Mouse (Mus musculus) layer of hippocampus, adult 18-20 months (tissue): ENCODE data around the gene Myo6. TPM values are rescaled to one million over a fixed set of nuclear protein-coding genes. Genes with fewer than 3 reads are reported as not detected.
A peak's percentile ranks its signal among the peaks of the same experiment; 100 is the strongest.

ENCODE experiments used
- DNase-seq, 2 experiments: peaks; one replicate each; pipeline ENCODE4 v3.0.0; 2022; ENCODE audit warnings: low spot score in 2 of 2
- long read RNA-seq: library from polyadenylated mRNA; stranded (forward); transcript quantifications from one replicate; pipeline ENCODE4 v2.0.0, GENCODE M21; 2021
- total RNA-seq, 2 experiments: library from RNA; stranded (reverse); gene quantifications; 2 replicates each; pipeline ENCODE4 v1.2.3; 2021

Myo6 gene
- total RNA-seq = 10 to 100 TPM; 72.6 to 77.8 TPM
- long read RNA-seq, full-length matches to known transcripts = 29 of 50 reads
- long read RNA-seq, partial matches to known transcripts = 8 of 50 reads
- long read RNA-seq, other reads (novel, unspliced or antisense) = 13 of 50 reads

DNA sequence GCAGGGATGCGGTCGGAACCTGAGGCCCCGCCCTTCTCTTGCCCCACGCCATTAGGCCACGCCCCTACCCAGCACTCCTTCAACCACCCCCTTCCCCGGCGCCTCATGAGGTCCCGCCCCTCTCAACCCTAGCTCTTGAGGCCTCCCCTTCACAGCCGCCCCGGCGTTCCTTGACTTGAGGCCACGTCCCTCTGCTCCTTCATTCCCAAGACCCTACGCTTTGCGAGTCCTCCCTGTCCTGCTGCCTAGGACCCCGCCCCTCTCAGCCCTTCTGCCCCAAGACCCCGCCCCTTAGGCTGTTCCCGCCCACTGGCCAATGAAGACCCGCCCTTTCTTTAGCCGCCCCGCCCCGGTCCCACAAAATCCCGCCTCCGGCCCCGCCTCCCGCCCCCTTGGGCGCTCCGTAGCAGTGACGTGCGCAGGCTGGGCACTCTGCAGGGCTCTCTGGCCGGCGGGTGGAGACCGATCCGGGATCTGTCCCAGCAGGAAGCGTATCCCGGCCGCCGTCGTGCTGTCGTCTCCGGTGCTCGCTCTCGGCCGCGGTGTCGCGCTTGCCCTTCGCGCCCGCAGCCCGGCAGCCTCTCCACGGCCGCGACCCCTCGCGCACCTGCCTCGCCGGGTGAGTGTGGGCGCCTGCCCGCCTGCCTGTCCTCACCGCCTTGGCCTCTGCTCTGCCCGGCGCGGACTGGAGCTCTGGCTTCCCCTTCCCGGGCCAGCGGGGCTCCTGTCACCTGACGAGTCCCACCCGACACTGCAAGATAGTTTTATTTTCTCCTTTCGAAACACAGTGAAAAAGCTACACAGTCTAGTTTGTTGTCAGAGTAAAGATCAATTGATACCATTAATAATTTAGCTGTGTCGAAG is at the start of gene Myo6:
Myo6 (plus strand) TSS at position 421 of the 864 bp plus-strand sequence.
- peak; percentile 90 to 94 for DNase-seq

DNA sequence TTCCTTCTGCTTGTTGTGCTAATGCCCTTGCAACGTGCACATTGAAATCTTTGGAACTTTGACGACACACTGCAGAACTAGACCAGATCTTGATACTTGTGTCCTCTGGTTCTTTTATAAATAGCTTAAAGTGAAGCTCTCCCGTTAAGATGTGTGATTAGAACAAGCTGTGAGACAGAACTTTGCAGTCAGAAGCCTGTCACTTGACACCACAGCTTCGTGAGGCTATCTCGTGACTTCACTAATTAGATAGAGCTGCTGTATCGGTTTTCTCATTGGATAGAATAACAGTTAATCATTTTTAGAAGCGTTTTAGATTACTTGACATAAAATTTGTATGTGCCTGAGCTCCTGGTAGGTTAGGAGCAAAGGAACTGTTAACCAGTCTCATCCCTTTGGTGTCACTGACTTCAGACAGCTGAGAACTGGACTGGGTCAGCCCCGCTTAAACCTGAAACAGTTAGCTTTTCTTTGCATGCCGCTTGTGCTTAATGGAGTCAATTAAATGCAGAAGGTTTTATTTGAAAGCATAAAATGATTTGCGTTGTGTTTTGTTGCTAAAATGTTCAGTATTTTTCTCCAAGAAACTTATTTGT is 18.7 kb upstream of the Myo6 start:
- no peak for DNase-seq

DNA sequence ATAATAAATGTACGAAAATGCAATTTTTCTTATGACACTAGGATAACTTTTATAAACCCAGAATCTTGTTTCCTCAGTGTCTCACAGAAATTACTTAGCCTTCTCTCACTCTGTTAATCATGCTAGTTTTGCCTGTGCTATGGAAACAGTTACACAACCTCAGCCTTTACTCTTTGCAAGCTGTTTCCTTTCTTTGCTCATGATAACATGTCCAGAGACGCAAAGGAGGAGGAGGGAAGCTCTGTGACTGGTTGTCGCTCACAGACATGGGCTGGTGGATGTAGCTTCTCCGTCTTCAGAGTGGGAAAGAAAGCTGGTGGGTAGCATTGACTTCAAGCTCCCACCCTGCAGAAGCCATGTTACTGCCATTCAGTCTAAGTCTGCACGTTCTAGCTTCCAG is 15.2 kb upstream of the Myo6 start:
- DNase-seq = no peak

DNA sequence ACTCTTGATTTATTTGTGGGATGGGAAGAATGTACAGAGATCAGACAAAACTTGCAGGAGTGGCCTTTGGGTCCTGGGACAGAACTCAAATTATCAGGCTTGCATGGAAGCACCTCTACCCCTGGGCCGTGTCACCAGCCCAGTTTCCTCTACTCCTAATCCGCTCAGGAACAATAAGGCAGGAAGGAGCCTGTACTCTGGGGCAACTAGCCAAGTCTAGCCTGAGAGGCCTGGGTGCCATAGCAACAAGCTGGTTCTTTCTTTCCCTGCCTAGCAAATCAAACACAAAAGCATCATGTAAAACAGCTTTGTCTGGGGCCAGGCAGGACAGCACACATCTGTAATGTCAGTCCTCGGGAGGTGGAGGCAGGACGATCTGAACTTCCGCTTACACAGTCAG is 9.6 kb upstream of the Myo6 start:
- peak; percentile 62 to 81 for DNase-seq

DNA sequence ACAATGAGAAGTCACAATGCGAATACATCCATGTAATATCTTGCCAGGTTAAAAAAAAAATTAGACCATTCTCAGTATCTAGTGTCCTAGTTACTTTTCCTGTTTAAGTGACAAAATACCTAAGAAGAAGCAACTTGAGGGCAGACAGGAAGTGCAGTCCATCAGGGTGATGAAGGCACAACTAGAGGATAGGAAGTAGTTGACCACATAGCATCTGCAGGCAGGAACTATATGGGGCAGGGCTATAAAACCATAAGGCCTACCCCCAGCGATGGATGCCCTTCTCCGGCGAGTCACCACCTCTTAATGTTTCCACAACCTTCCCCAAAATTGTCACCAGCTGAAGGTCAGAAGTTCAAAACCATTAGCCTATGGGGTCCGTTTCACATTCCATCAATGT is 8.1 kb upstream of the Myo6 start:
- DNase-seq = no peak

DNA sequence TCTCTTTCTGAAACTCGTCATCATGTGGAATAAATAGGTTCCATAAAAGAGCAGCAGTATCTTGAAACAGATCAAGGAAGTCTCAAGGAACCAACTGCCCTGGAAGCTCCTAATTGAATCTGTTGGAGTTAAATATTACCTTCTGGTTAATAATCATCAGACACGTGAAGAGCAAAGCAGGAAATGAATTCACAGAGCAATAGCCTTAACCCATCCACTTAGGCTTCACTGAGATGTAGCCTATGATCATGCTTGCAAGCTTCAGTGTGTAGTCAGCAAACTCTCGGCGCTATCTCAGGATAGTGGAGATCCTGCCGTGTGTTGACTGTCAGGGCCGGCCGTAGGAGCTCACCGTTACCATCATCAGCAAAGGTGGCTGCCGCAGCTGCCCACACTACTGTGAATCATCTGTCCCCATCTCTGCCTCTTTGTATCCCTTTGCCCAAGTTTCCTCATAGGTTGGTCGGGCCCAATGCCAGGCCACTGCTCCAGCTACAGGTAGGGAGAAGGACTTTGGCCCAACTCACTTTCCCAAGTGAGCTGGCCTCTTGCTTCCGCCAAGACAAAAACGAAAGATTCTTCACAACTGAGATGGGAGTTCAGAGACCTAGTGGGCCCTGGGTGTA is 6.9 kb upstream of the Myo6 start:
- no peak for DNase-seq

DNA sequence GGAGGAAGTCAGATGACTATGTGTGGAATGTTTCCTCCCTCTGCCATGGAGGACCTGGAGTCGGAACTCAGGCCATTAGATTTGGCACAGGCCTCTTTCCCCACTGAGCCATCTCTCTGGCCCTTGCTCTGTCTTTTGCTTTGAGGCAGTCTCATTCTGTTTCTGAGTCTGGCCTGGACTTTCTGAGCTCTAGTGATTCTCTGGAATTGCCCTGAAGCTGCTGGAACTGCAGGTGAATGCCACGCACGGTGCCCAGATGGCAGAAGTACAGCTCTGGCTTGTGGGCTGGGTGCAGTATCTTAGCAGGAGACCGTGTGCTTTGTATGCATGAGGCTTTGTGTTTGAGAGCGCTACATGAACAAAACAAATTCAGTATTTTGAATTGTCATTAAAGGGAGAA is 5.9 kb upstream of the Myo6 start:
- DNase-seq = no peak

DNA sequence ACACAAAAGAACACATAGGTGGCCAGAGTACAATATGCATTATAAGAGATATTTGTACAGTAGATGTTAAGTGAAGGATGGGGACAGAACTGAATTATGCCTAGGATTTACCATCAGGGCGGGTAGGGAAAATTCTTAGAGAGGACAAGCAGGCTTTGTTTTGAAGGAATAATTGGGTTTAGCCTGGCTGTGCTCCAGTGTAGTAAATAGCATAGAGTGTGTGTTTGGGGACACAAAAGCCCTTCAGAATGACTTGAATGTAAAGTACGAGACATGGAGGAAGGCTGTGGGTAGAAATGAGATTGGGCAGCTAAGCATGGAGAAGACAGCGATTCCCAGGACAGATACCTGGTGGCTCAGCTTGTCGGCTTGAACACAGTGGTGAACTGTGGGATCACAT is 3.4 kb upstream of the Myo6 start:
- no peak for DNase-seq

DNA sequence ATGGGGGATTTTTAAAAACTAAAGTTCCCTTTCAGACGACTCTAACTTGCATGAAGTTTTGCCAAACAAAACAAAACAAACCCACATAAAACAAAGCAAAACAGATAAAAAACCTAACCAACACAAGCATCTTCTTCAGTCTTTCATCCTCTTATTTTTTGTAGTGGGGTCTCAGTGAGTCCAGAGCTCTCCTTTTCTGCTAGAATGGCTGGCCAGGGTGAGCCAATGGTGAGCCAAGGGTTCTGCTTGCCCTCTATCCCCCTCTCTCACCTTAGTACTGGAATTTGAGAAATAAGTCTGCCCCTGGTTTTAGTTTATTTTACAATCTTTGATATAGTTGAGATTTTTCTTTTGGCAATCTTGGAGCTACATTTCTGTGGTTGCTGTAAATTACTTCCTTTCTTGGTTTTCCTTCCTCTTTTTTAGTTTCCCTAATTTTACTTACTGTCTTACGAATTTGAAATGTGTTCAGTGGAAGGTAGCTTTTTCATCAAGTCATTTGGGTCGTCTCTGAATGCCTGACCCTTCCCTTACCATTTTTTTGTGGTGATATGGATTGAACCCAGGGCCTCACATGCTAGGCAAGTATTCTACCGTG is 1.6 kb upstream of the Myo6 start:
- no peak for DNase-seq

DNA sequence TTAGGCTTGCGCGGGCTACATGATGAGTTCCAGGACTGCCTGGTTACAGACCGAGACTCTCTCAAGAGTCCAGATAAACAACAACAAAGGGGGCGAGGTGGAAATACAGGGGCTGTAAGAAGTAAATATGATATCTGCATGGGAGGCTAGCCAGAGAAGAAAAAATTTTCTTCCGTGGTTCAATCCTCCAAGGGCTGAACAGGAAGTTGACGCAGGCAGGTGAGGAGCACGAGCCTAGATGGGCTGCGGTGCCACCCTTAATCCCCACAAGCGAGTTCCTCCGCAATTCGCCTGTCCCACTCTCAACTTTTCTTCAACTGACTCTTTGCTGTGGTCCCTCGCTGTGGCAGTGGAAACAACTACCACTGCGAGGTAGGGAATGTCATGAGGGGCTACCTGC is 640 bp upstream of the Myo6 start:
- no peak for DNase-seq

DNA sequence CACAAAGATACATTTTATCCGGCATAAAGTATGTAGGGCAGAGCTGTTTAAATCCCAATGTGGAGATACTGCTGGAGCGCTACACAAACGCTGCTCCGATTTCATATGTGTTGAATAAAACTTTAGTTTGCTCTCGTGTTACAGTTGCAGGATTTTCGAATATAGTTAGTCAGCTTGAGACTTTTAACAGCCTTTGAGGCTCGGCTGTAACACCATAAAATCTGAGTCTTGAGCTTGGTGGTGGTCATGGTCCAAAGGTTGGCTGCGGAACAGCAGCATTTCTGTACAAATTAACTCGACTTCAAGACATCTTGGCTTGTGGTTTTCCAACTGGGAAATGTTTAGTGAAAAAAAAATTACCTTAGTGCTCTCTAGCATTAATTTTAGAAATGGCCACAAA is 859 bp downstream of the Myo6 start:
- DNase-seq = no peak

DNA sequence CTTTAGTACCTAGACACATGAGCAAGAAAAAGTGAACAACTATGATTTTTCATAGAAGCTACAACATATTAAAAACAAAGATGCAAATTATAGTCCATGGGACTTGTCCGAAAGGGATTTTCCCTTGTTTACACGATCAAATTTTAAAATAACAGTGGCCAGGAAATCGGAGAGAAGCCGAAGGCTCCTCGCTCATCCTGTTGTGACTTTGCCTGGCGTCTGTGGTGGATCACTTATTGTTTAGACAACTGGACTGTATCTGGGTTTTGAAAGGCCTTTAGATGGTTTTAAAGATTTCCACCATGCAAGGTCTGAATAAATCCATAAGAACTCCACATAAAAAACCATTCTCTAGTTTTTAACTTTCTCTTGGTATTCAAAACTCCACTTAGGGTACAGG is 1.6 kb downstream of the Myo6 start:
- DNase-seq = no peak

DNA sequence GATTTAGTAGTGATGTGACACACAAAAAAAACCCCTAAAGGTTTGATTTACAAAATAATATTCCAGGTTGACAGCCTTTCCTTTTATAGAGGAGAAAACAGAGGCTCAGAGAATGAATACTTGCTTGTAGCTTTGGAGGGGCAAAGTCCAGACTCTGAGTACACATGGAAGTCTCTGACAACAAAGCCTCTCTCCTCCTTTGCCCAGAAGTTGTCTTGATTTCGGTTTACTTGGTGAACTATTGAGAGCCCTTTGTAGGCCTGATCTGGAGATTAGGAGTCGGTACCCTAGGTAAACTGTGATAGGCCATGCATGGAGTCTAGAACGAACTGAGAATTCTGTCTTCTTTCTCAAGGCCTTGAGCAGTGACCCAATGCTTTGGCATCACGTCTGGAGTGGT is 2.3 kb downstream of the Myo6 start:
- no peak for DNase-seq

DNA sequence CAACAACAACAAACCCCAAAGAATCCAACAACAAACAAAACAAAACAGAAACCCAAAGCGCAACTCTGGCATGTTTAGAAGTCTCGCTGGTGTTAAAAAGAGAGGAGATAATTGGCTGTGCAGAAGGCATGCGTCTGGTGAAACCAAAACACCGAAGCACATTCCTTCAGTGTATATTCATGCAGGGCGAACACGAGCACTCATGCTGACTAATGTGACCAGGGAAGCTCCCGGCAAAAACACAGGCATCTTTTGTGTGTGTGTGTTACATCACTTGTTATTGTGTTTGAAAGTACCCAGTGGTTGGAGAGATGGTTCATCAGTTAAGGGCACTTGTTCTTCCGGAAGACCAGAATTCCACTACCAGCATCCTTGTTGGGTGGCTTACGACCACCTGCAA is 4.7 kb downstream of the Myo6 start:
- DNase-seq = no peak

DNA sequence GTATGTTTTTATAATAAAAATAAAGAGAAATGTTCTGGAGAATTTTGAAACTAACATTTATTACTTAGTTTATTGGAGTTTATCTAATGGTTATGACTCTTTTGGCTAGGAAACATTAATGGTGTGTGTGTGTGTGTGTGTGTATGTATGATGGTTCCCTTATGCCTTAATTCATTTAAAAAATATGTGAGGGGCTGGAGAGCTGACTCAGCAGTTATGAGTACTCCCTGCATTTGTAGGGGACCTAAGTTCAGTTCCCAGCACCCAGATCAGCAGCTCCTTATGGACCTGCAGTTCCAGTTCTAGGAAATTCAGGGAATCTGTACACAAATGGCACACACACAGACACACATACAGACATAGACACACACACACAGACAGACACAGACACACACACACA is 6.4 kb downstream of the Myo6 start:
- no peak for DNase-seq

DNA sequence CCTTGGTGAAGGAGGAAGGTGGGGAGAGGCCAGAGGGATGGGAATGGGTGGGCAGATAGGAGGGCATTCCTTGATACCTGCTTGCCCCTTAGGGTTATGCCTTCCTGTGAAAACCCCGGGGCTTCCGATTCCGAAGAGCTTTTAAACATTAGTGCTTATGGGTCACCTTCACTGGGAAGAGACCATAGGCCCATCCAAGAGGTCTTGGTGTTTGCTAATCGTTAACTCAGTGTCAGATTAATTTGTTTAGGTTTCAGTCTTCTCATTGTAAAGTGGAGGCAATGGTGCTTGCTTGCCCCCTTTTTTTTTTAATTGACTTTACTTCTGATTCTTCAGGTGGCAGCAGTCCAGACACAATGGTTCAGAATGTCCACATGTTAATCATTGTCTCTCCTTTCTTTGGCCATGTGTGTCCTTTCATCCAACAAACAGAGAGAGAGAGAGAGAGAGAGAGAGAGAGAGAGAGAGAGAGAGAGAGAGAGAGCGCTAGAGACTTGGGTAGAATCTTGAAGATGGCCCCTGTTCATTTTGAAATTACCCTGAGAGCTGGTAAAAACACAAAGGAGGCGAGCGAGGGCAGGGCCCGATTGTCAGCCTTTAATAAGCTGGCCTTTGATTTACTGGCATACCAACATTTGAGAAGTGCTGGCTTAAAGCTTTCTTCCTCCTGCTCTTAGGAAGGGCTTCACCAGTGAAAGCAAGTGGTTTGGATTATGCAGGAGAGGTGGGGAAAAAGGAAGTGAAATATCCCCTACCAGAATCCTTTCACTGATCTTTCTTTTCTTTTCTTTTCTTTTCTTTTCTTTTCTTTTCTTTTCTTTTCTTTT is 7.8 kb downstream of the Myo6 start:
- no peak for DNase-seq

DNA sequence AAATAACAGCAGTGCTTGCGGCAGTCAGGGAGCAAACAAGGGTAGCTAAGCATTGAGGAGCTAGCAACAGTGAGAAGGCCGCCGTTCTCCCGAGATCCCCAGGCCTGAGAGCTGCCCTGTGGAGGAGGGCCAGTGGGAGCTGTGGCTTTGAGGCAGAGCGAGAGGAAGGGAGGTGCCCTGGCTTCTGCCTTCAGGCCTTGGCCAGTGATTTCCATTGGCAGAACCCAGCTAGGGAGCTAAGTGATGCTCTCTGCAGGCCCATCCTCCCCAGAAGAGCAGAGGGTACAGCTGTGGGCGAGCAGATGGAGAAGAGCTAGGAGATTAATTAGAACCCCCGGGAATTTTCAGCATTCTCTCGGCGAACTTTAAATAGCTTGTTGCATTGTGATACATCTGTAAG is 8.8 kb downstream of the Myo6 start:
- peak in 1 of 2 experiments; percentile 55 for DNase-seq

DNA sequence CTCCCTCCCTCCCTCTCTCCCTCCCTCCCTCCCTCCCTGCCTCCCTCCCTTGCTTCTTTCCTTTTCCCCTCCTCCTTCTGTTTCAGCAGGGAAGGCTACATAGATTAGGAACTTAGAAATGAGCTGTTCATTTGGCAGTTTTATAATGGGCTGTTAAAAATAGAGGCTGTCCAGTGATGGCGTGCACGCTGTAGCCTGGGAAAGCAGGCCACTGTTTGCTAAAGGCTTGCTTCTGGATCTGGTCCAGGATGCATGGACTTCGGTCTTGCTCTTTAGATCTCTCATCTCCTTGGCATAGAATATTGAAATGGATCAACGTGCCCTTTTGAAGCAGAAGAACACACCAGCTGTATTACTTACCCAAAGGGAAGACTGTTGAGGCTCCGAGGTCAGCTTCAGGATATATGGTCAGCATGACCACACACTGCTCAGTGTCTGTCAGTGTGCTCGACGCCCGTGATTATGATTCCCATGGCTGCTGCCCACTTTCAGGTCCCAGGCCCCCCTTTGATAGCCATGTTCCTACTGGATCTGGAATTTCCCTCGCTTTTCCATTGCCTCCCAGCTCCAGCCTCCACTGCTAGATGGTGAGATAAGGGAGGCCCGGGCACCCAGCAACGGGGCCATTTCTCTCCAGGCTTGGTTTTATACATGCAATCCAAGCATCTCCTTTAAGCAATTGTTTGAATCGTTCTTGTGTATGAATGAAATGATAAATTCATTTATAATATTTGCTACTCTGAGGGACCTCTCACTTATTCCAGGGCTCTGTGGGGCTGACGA is 12.1 kb downstream of the Myo6 start:
- no peak for DNase-seq

DNA sequence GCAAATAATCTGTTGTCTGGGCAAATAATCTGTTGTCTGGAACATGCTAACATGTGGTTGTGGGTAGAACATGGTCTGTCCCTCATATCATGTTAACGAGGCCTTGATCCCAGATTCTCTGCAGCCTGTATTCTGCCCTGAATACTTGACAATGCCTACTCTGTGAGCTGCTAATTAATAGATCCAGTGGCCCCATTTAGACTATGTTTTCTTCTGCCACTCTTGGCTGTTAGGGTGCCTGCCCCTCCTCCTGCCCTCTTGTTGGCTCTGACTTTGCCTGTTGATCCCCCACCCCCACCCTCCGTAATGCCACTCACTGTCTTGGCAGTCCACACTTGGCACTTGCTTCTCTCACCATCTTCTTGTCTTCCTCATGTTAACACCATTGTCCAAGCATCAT is 13.8 kb downstream of the Myo6 start:
- no peak for DNase-seq

DNA sequence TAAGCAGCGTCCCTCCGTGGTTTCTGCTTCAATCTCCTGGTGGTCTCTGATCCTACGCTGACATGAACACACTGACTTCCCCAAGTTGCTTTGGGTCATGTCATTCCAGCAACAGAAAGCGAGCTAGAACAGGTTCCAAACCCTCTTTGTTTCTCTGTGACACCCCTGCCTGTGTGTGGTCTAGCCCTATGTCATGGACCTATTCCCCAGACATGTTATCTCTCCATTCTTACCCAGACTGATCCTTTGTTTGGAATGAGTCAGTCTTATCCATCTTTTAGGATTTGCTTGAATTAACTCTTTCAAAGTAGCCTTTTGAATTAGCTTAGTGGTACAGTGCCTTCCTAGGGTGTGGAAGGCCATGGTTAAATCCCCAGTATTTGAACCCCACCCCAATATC is 14.9 kb downstream of the Myo6 start:
- no peak for DNase-seq
